Mouse (Mus musculus) 3T3-L1 (cell line): Measurements from ENCODE around the gene Emx1.
A peak's percentile ranks its signal among the peaks of the same experiment; 100 is the strongest.
"Not testable (repeated sequence)": the region's sequence is repeated elsewhere in the genome, so short reads cannot be mapped to it uniquely, and the experiment has no call there.

Experiments
- DNase-seq: peaks from one replicate; pipeline ENCODE4 v3.0.0-alpha.2; 2015; ENCODE audit warnings: low read depth, low spot score

Emx1 gene

DNA sequence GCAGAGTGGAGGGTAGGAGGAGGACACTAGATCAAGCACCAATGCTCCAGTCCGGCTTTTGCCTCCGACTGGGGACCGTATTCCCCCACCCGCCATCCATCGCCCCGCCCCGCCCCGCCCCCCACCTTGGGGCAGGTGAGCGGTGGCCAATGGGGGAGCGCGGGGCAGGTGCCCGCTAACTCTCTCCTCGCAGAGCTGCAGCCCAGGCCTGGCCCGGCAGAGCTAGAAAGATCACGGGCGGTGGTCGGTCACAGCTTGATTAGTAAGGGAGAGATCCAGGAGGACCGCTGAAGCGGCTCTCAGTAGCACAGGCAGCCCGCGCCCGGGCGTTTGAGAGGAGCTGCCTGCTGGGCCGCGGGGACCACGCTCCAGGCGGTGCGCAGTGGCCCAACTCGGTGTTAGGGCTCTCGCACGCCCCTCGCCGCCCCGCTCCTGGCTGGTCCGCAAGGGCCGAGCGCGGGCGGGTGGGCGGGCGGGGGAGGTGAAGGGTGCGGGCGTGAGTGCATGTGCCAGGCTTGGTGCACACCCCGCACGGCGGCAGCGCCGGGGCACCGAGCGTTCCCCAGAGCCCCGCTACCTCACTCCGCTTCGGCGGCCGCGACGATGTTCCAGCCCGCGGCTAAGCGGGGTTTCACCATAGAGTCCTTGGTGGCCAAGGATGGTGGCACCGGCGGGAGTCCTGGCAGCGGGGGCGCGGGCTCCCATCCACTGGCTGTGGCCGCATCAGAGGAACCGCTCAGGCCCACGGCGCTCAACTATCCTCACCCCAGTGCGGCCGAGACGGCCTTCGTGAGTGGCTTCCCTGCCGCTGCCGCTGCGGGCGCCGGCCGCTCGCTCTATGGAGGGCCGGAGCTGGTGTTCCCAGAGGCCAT lies at the start of gene Emx1:
Gene Emx1, plus strand, starts transcription at position 99 of the 872 bp plus-strand sequence.
- DNase-seq = no peak

DNA sequence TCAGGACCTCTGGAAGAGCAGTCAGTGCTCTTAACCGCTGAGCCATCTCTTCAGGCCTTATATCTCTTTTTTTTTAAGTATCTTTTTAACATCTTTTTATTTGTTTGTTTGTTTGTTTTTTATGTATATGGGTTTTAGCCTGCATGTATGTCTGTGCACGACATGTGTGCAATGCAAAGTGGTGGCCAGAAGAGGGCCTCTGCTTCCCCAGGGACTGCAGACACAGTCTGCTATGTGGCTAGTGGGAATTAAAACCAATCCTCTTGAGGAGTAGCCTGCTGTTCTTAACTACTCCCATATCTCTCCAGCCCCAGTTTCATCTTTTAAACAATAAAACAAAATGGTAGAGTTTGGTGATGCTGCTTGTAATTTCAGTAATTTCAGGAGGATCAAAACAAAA lies 47.7 kb upstream of the Emx1 start:
- peak; percentile 17 for DNase-seq

DNA sequence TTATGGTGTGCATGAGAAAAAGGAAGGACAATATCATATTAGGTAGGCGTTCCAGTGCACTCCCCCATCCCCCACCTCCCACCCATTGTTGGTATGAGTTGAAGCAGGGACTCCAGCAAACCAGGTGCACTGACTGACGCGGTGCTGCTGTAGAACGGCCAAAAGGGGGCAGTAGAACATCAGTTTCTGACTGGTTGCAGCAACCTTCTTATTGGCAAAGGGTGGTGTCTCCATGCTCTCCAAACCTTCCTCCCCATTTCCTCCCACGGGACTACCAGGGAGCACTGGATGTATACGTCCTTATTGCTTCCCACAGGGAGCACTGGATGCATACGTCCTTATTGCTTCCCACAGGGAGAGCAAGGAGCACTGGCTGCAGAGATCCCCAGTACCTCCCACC lies 46.2 kb upstream of the Emx1 start:
- peak; percentile 82 for DNase-seq

DNA sequence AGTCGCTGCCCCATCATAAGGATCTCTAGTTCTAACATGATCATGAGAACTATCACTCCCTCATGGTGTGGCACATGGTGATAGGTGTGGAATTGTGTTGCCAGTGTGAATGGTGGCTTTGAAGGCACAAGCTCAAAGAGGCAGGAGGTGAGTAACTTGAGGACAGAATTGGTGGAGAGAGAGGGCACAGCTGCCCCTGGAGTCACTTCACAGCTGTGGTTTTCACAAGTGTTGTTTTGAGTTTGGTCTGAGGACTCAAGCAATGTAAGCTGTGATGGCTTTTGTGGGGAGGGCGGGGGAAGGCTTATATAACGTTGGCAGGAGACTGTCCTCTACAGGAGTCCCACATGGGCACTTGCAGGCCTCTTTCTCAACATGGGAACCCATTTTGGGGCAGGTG lies 42.8 kb upstream of the Emx1 start:
- no peak for DNase-seq

DNA sequence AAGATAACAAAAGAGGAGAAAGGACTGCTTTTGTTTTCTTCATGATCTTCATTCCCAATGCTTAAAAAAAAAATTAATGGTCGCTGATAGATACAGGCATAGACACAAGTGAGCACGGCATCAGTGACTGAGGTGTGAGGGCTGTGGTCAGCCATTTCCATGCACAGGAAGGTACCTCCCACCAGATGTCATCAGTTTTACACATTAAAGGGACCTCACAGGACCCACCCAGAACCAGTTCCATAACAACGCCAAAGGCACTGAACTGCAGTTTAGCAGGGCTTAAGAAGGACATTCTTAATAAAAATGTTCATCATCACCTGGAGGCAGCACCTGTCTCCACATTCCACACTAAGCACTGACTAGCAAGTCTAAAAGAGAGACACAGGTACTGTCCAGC lies 39.6 kb upstream of the Emx1 start:
- DNase-seq = no peak

DNA sequence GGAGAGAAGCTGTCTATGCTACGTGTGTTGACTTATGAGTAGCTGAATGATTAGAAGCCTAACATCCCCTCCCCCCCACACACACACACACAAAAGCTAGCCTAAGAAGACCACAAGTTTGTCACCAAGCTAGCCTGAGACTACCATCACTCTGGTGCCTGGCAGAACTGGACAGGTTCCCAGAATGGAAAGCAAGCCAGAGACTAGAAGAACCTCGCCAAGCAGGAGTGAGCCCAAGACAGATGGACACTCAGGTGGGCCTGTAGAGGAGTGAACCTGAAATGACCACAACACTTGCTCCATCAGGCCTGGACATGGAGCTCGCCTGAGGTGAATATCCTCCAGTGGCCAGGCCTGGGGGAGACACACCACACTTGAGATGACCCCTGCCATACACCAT lies 36.9 kb upstream of the Emx1 start:
- no peak for DNase-seq

DNA sequence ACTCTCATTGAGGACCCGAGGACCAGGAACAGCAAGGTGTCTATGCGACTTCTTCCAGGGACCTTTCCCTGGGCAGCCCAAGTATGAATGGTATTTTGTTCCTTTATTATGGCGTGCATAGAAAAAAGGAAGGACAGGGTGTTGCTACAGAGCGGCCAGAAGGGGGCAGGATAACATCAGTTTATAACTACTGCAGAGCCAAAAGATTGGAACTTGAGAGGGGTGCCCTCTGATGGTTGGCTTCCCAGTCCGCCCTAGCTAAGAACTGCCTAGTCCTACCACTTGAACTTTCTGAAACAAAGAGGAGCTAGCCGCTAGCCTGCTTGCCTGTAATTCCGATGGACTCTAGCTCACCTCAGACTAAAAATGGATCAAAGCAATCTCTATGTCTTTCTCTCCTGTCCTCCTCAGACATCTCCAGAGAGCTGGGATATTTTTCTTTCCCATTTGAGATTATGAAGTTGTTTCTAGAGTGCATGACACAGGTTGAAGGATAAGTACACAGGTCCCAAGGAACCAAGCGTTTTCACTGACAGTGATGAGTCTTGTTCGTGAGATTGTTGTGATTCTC lies 33.2 kb upstream of the Emx1 start:
- DNase-seq = peak; percentile 96

DNA sequence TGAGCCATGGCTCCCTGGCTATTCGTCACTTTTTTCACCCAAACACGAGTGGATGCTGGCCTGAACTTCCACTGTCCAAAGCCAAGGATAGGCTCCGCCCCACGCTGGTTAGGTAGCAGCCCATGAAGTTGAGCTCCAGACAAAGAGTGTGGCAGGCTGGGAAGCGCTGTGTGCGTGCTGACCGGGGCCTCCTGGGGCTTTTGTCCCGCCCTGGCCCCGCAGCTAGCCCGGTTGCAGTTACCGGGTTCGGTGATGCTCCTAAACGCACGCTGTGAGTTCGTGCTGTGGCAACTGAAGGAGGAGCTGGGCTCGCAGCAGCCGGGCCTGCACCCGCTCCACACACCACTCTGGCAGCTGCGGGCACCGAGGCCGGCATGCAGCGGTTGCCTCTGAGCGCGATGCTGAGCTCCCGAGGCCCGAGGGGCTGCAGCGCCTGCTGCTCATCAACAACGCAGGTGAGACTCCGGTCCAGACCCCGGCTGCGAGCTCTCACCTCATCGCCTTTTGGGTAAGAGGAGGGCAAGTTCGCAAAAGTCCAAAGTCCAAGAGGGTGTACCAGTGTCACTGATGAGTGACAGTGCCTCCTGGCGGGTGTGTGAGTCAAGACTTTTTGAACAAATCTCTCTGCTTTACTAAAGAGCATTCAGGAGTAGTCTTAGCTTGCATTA lies 32.2 kb upstream of the Emx1 start:
- peak; percentile 64 for DNase-seq

DNA sequence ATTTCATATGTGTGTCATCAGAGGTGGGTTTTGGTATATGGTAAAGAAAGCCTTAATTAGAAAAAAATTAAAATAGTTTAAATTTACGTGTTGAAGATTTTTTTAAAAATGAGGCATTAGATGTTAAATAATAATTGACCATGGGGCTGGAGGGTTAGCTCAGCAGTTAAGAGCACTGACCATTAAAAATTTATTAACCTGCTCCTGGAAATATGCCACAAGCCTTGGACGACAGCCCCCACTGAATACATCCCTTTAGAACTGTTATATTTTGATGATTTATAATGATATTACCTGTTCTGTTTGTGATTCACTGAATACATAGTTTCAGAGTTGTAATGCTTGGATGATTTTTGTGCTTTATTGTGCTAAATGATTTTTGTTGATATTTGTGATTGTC lies 30.7 kb upstream of the Emx1 start:
- DNase-seq = not testable (repeated sequence)

DNA sequence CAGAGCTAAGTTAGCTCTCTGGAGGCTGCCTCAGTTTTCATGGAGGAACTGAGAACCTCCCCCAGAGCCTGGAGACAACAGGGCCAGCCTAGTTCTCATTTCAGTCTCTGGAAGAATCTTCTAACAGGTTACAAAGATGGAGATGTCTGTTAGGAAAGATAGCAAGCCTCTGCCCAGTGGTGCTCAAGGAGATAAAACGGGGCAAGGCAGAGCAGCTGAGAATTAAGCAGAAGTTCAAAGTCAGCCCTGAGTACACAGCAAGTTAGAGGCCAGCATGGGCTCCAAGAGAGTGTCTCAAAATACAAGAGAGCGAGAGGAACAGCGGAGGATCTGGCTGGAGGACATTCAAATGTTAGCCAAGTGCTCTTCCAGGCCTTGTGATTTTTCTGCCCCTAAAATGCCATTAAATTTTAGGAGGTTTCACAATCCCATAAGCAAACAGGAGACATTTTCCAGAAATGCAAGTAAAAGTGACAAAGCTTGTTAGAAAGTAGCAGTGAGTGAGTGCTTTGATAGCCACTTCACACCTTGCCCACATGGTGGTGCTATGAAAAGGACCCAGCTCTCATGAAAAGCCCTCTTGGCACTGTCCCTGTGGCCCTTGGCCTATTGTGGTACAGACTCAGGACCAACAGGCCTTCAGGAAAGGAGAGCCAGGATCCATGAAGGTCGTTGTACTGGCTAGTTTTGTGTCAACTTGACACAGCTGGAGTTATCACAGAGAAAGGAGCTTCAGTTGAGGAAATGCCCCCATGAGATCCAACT lies 29.0 kb upstream of the Emx1 start:
- DNase-seq = peak; percentile 51

DNA sequence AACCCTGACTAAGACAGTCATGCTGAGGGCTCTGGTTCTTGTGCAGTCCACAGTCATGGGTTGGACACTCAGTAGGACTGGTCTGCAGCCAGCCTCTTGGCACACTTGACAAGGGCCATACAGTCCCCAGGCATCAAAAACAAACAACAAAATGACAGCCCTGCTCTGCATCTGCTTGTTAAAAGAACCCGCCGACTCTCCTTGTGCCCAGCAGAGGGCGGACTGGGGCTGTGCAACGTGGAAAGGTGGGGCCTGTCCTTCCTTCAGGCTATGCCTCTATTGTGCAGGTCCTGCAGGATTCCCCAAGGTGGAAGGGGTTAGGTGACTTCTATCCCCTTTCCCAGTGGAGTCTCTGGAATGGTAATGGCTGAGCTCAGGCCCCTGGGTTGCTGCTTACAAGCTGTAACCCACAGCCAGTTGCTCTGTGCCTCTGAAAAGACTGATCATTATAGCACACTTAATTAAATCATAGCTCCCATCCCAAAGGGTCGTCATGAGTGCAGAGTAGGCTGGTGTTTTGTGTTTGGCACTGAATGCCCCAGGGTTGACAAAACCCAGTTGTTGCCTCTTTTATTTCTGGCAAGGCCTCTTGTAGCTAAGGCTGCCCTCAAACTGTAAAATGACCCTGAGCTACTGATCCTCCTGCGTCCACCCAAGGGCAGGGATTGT lies 28.0 kb upstream of the Emx1 start:
- peak; percentile 76 for DNase-seq

DNA sequence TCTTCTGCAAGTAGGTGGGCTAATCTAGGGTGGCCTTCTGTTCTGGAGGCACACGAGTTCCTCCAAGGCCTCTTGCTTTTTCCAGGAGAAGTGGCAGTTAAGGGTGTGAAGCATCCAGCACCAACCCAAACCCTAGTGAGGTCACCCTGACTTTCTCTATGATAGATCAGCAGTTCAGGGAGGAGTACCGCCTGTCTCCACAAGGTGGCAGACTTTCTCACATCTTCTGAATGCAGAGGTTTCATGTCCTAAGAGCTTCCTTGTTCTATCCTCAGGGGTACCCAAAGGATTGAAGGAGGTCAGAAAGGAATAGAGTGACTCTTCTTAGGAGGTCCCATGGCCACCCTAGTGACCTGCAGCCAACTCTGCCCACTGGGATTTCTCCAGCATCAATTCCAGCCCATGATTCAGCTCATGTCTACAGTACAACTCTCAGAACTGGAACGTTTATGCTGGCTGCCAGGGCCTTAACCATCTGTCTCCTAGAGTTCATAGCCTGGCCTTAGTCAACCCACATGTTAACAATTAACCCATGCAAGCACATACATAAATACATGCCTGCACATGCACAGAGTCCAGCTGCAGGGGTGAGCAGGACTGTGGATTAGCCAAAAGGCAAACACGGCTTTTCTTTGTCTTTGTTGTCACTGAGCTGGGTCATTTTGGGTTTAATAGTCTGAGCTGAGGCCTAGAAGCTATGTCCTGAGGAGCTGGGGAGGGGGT lies 26.9 kb upstream of the Emx1 start:
- DNase-seq = peak; percentile 93

DNA sequence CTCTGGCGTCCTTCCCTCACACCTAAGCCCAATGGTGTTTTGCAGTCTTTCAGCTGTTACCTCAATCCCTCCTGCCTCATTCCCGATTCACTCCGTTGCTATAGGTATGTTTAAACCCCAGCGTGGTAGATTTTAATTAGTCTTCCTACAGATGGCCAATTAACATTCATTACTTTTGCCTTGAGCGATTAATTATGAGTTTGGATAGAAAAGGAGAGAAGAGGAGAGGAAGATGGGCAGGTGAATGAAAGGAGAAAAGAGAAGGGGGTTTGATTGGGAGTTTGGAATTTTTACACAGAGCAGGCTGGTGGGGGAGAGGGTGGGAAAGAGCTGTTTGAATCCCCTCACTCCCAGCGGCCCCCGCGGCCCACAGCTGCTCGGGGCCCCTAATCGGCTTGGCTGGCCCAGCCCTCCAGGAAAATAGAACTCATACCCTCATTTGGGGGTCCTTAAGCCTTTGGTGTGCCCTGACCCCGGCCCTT lies 21.8 kb upstream of the Emx1 start:
- no peak for DNase-seq

DNA sequence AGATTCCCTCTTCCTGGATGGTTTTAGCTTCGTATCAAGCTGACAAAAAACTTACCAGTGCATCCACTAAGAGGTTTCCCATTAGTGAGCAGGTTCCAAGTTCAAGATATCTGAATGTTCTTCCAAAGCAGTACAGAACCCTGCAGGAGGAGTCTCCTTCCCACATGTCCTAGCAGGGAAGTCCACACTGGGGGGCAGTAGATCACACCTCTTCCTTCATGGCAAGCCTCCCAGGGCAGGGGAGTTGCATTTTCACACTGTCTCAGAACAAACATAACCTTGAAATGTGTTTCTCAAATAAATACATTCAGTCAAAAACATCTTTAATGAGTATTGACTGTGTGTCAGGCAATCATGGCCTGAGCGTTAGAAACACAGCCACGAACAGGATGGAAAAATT lies 7.7 kb upstream of the Emx1 start:
- DNase-seq = peak; percentile 10

DNA sequence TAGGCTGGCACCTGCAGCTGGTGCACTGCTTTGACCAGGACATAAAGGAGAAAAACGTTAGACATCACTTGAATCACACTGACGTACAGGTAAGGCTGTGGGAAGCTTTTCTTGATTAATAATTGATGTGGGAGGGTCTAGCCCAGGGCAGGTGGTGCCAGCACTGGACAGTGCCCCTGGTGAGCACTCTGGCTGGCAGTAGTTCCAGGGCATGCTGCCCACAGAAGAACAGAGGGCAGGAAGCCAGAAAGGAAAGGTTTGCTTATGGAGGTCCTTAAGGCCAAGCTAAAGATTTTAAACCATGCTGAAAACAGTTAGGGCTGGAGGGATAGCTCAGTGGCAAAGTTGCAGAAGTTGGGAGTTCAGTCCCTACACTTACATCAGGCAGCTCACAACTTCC lies 7.2 kb upstream of the Emx1 start:
- DNase-seq = no peak

DNA sequence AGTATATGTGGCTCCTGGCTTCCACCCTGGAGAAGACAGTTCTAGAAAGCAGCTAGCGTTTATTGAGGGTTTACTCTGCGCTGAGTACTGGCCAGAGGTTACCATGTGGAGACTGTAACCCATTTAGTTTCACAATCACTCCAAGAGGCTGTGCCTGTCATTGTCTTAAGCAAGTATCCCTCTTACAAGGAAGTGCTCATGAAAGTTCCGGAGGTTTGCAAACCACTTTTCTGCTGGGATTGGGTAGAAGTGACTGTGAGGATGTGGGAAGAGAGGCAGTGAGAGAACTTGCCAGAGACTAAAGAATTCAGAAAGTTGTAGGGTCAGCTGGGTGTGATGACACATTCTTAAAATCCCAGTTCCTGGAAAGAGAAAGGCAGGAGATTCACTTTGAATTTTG lies 3.3 kb upstream of the Emx1 start:
- DNase-seq = peak; percentile 7

DNA sequence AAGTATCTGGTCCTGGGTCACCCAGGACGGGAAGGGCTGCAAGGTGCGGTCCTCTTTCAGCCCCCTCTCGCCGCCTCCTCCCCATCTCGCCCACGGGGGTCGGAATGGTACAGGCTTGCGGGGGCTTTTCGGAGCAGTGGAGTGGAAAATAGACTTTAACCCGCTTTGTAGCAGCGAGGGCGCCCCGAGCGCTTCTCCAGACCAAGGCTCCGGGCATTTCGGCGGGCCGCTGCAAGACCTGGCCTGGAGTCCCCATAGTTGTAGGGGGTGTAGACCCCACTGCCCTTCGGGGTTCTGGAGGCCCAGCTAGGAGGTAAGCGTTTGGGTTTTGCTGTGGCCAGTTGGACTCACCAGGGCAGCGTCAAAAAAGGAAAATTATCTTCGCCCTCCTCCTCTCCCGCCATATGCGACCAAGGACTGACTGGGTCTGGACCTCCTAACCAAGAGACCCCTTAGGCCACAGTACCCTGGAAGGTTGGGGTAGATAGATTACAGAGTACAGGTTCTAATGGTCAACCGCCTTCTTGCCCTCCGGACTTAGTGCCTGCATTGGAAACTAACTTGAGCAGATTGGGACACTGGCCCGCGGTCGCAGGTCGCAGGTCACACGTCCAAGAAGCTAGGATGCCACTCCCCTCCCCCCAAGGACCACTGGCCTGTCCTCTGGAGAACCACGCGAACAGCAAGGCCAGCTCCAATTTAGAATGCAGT lies 1.1 kb upstream of the Emx1 start:
- no peak for DNase-seq

DNA sequence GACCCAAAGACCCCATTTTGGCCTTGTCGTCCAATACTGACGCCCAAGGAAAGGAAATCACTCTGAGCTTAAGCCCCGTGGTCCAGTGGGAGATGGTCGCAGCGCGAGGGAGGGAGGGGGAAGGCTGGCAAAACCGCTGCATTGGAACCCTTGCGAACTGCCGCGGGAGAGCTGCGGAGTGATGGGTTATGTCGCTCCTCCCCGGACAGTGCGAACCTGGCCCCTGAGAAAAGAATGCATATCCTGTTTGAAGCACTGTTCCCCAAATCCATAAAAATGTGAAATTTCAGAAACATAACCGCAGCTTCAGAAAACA lies 536 bp upstream of the Emx1 start:
- no peak for DNase-seq

DNA sequence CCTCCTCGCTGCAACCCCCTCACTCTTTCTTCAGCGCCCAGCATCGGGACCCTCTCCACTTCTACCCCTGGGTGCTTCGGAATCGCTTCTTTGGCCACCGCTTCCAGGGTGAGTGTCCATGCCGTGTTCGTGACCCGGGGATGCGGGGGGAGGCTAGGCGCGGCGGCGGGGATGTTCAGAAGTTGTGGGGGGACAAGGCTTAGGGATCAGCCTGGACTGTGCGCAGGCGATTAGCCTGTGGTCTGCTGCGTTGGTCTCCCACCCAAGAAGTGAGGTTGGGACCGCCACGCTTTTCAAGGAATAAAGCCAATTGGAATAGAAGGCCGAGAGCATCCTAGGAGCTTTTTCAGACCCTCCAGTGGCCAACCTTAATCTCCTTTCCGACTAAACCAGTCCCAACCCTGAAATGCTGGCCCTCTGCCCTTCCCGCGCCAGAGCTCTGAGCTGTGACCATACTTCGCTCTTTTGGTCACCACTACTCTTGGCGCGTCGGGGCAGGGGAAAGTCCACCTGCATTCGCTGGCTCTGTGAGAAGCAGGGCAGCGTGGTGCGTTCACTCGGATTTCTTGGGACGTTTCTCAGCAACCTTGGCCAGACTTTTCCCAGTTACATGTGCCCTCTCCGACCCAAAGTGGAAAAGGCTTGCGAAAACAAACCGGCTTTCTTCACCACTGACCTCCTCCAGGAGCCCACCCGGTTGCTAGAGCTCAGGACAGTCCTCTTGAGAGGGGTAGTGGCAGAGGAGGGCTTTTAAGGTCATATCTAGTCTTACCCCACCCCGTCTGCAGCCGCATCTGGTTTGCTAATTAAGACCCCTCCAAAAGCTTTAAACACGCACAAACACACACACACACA lies 1.2 kb downstream of the Emx1 start:
- no peak for DNase-seq
